23 mouse cellular contexts compared by ENCODE assay signal in genomic region chr5:117485411-117485810, GRCm38 (mm10).
DNase-seq lines count a peak whose midpoint lies in the region; ATAC-seq and TF ChIP-seq lines count a peak whose summit lies in the region.
"Had no signal": no experiment of that assay in that cellular context is flagged by ENCODE, and none has a peak within 500 bp of the region (broad histone marks: within the 10 kb centered on the region; RNA-seq: fewer than 3 reads in every experiment).

No protein-coding gene starts in this region.

- H3K27me3 ChIP-seq in limb, embryonic 14.5 days (ENCODE audit: control insufficient read depth, insufficient read depth, low read length): no peaks in the 10 kb centered on the region
- no peaks in the 10 kb centered on the region for H3K27me3 ChIP-seq in limb, embryonic 10.5 days (ENCODE audit: low read depth, poor library complexity, severe bottlenecking)
- H3K27me3 ChIP-seq in CH12.LX (replicated peaks): no peaks in the 10 kb centered on the region
- H3K27me3 ChIP-seq: embryonic facial prominence, embryonic 13.5 days; forebrain, embryonic 13.5 days; forebrain, embryonic 15.5 days had no signal

- TF ChIP-seq POLR2A in limb, embryonic 14.5 days (IDR thresholded peaks at IDR 0.05; ENCODE audit: borderline replicate concordance, extremely low read depth, insufficient read depth, insufficient read length): no peak
- no peak for TF ChIP-seq POLR2A in CH12.LX (IDR thresholded peaks at IDR 0.05; ENCODE audit: low read depth, low read length)

- H3K27ac ChIP-seq in limb, embryonic 14.5 days (replicated peaks; ENCODE audit: low read depth, low read length): no peak overlapping the region
- no peak overlapping the region for H3K27ac ChIP-seq in limb, embryonic 10.5 days
- H3K27ac ChIP-seq in CH12.LX (ENCODE audit: insufficient read depth, low read depth): peak overlapping the region; percentile 71
- H3K27ac ChIP-seq: embryonic facial prominence, embryonic 13.5 days; forebrain, embryonic 13.5 days; forebrain, embryonic 15.5 days had no signal

- H3K4me1 ChIP-seq in limb, embryonic 14.5 days (ENCODE audit: control insufficient read depth, insufficient read depth, low read length): no peaks in the 10 kb centered on the region
- no peaks in the 10 kb centered on the region for H3K4me1 ChIP-seq in limb, embryonic 10.5 days
- peaks cover 31 to 81% of the 10 kb centered on the region in 2 experiments for H3K4me1 ChIP-seq in CH12.LX (ENCODE audit: control insufficient read depth in 1 of 2, insufficient read depth in 2 of 2)
- H3K4me1 ChIP-seq: embryonic facial prominence, embryonic 13.5 days; forebrain, embryonic 13.5 days; forebrain, embryonic 15.5 days had no signal

- peak; percentile 20 for DNase-seq in limb, embryonic 14.5 days (ENCODE audit: low spot score)
- no peak for DNase-seq in limb, embryonic 10.5 days (ENCODE audit: low spot score)
- DNase-seq in CH12.LX (ENCODE audit: extremely low read depth): peak; percentile 63
- DNase-seq in layer of hippocampus, postnatal 10 days (ENCODE audit: low spot score in 2 of 2): no peak
- DNase-seq in kidney, postnatal 36 days: no peak
- DNase-seq in gastrocnemius, postnatal 36 days: no peak
- DNase-seq: adrenal gland, adult 2 months; adrenal gland, postnatal 10 days; adrenal gland, postnatal 25 days; B cell, adult 2 months; cerebellum, adult 11 months; cerebellum, adult 18-20 months; cerebellum, adult 8-10 months; cerebellum, adult 9-11 months; cerebellum, postnatal 14 days; cerebellum, postnatal 36 days; forebrain, postnatal 0 days had no signal

- peak; percentile 40; the same call in 1 of the 2 replicates for TF ChIP-seq EP300 in CH12.LX (IDR thresholded peaks at IDR 0.05; ENCODE audit: low read length)

- H3K79me2 ChIP-seq in CH12.LX (replicated peaks; ENCODE audit: control insufficient read depth, extremely low read depth, insufficient read depth, poor library complexity, severe bottlenecking): no peaks in the 10 kb centered on the region

- no peak overlapping the region for H3K4me3 ChIP-seq in limb, embryonic 14.5 days (replicated peaks; ENCODE audit: low read length)
- H3K4me3 ChIP-seq in limb, embryonic 10.5 days: no peak overlapping the region
- no peak overlapping the region for H3K4me3 ChIP-seq in CH12.LX (replicated peaks in 1 of 3; ENCODE audit: low read depth in 2 of 3, low read length in 2 of 3, poor library complexity in 1 of 3)
- H3K4me3 ChIP-seq: embryonic facial prominence, embryonic 13.5 days; forebrain, embryonic 13.5 days; forebrain, embryonic 15.5 days had no signal

- in situ Hi-C loops in CH12.LX (cut with MboI; ENCODE audit: low pct_ligation_motif_present, low pct_unique_long_range_greater_than_20kb, low sequenced_read_pairs): loop anchor here (10.0 kb wide), 1 partner anchor 101 kb away; the partner anchor contains the start of gene Rfc5

- no peak for TF ChIP-seq CTCF in CH12.LX (conservative IDR thresholded peaks at IDR 0.05 in 1 of 2, IDR thresholded peaks at IDR 0.05 in 1 of 2; ENCODE audit: low read depth in 2 of 2, low read length in 2 of 2)

- no peak for TF ChIP-seq RAD21 in CH12.LX (IDR thresholded peaks at IDR 0.05; ENCODE audit: low read depth, low read length)

- no peaks in the 10 kb centered on the region for H3K9me3 ChIP-seq in limb, embryonic 14.5 days (ENCODE audit: control insufficient read depth, low read length)
- H3K9me3 ChIP-seq in limb, embryonic 10.5 days (replicated peaks): no peaks in the 10 kb centered on the region
- no peaks in the 10 kb centered on the region for H3K9me3 ChIP-seq in CH12.LX (replicated peaks; ENCODE audit: low read length)
- H3K9me3 ChIP-seq: embryonic facial prominence, embryonic 13.5 days; forebrain, embryonic 13.5 days; forebrain, embryonic 15.5 days had no signal

- no peak overlapping the region for H3K9ac ChIP-seq in limb, embryonic 14.5 days (ENCODE audit: low read depth, low read length, severe bottlenecking)
- H3K9ac ChIP-seq in CH12.LX (ENCODE audit: insufficient read depth, low read depth): no peak overlapping the region
- H3K9ac ChIP-seq: embryonic facial prominence, embryonic 13.5 days; forebrain, embryonic 13.5 days; forebrain, embryonic 15.5 days; forebrain, postnatal 0 days had no signal

- no peak for ATAC-seq in limb, embryonic 14.5 days (ENCODE audit: low FRiP score, low read depth)
- ATAC-seq in common myeloid progenitor, adult 5-6 weeks (replicated peaks; ENCODE audit: low read depth, poor library complexity, severe bottlenecking): peak; percentile 69
- ATAC-seq in megakaryocyte progenitor cell, adult 5-6 weeks (replicated peaks; ENCODE audit: poor library complexity): peak; percentile 35
- ATAC-seq: CD4-positive, CD25-positive, alpha-beta regulatory T cell, adult 4 months; forebrain, embryonic 13.5 days; forebrain, embryonic 15.5 days; forebrain, postnatal 0 days had no signal

- intact Hi-C loops in gastrocnemius, postnatal 36 days (cut with DNase I): no loop called here

- WGBS in limb, embryonic 14.5 days: 61% methylated on average over 6 of the region's 6 CpGs
- 90% methylated on average over 6 of the region's 6 CpGs for WGBS in limb, embryonic 10.5 days

- dilution Hi-C loops in CH12.LX (cut with MboI; ENCODE audit: extremely low pct_ligation_motif_present, extremely low pct_unique_long_range_greater_than_20kb, low sequenced_read_pairs): no loop called here

- no peak overlapping the region for H3K4me2 ChIP-seq in limb, embryonic 14.5 days (replicated peaks; ENCODE audit: low read depth, low read length, severe bottlenecking)
- H3K4me2 ChIP-seq in CH12.LX (ENCODE audit: insufficient read depth, low read depth, poor library complexity, severe bottlenecking): peak overlapping the region; percentile 45; the same call in 1 of the 2 replicates
- H3K4me2 ChIP-seq: embryonic facial prominence, embryonic 13.5 days; forebrain, embryonic 13.5 days; forebrain, embryonic 15.5 days had no signal

- no peaks in the 10 kb centered on the region for H3K36me3 ChIP-seq in limb, embryonic 14.5 days (ENCODE audit: control insufficient read depth, insufficient read depth, low read length)
- no peaks in the 10 kb centered on the region for H3K36me3 ChIP-seq in limb, embryonic 10.5 days
- no peaks in the 10 kb centered on the region for H3K36me3 ChIP-seq in CH12.LX (replicated peaks in 1 of 2; ENCODE audit: control insufficient read depth in 1 of 2, insufficient read depth in 1 of 2, low read length in 1 of 2)
- H3K36me3 ChIP-seq: embryonic facial prominence, embryonic 13.5 days; forebrain, embryonic 15.5 days had no signal

TF ChIP-seq in CH12.LX, 34 proteins besides CTCF, POLR2A, EP300 and RAD21:
- TF ChIP-seq TBP (conservative IDR thresholded peaks at IDR 0.05; ENCODE audit: low read depth, low read length) (0 out of 2 replicates have a peak, but pooled peaks have one; percentile 1), MAX (IDR thresholded peaks at IDR 0.05; ENCODE audit: low read length) (peak; percentile 28; the same call in 1 of the 2 replicates), MYC (IDR thresholded peaks at IDR 0.05; ENCODE audit: low read depth, low read length) (no peak; the same call in 1 of the 2 replicates), CHD1 (IDR thresholded peaks at IDR 0.05; ENCODE audit: low read depth, low read length) (no peak; the same call in 1 of the 2 replicates), NELFE (IDR thresholded peaks at IDR 0.05; ENCODE audit: low read depth, low read length) (peak; percentile 35; the same call in 1 of the 2 replicates), ETS1 (conservative IDR thresholded peaks at IDR 0.05; ENCODE audit: low read depth, low read length) (peak; percentile 41; the same call in 1 of the 2 replicates), ZMIZ1 (IDR thresholded peaks at IDR 0.05; ENCODE audit: low read depth, low read length) (no peak), USF1 (IDR thresholded peaks at IDR 0.05; ENCODE audit: low read depth, low read length) (no peak), CHD2 (IDR thresholded peaks at IDR 0.05; ENCODE audit: low read length) (peak; percentile 2; the same call in 1 of the 2 replicates), HCFC1 (IDR thresholded peaks at IDR 0.05; ENCODE audit: low read depth, low read length) (peak; percentile 45), MEF2A (IDR thresholded peaks at IDR 0.05; ENCODE audit: borderline replicate concordance, low read depth, low read length) (0 out of 2 replicates have a peak, but pooled peaks have one; percentile 24), JUND (conservative IDR thresholded peaks at IDR 0.05; ENCODE audit: low read depth, low read length) (no peak), PAX5 (IDR thresholded peaks at IDR 0.05; ENCODE audit: low read length) (no peak), SIN3A (IDR thresholded peaks at IDR 0.05; ENCODE audit: low read length) (peak; percentile 60; the same call in 1 of the 2 replicates), ELF1 (IDR thresholded peaks at IDR 0.05; ENCODE audit: low read depth, low read length) (peak; percentile 25; the same call in 1 of the 2 replicates), NRF1 (IDR thresholded peaks at IDR 0.05; ENCODE audit: low read depth, low read length) (no peak), BHLHE40 (IDR thresholded peaks at IDR 0.05; ENCODE audit: low read depth, low read length) (no peak), MAZ (IDR thresholded peaks at IDR 0.05; ENCODE audit: low read depth, low read length) (no peak), RCOR1 (conservative IDR thresholded peaks at IDR 0.05; ENCODE audit: low read depth, low read length) (0 out of 2 replicates have a peak, but pooled peaks have one; percentile 19)

Comparison
In these comparisons a context has a peak if more than half of its experiments do, and no peak if none do; other contexts are left out.
1. DNase-seq: peak in limb, embryonic 14.5 days (single experiment) and CH12.LX (single experiment); none in limb, embryonic 10.5 days (single experiment), layer of hippocampus, postnatal 10 days (0 of 2), kidney, postnatal 36 days (0 of 2) and gastrocnemius, postnatal 36 days (0 of 2).